Mouse (Mus musculus) erythroblast, embryonic 14.5 days (primary cell): ENCODE measurements around the gene Ooep. TPM values are rescaled to one million over a fixed set of nuclear protein-coding genes. Genes with fewer than 3 reads are reported as not detected.
"Not testable (repeated sequence)": the region's sequence is repeated elsewhere in the genome, so short reads cannot be mapped to it uniquely, and the experiment has no call there.

ENCODE experiments used
- H3K27me3 ChIP-seq: 2 replicates; pipeline ENCODE4 v1.6.1; 2012; ENCODE audit warnings: inconsistent platforms; ENCODE audit not compliant: control insufficient read depth
- H3K36me3 ChIP-seq: 2 replicates; pipeline ENCODE4 v1.6.1; 2012; ENCODE audit warnings: mild to moderate bottlenecking, inconsistent platforms; ENCODE audit not compliant: control insufficient read depth
- H3K4me1 ChIP-seq: 2 replicates; pipeline ENCODE4 v1.6.1; 2012; ENCODE audit warnings: inconsistent platforms; ENCODE audit not compliant: control insufficient read depth
- H3K4me3 ChIP-seq: replicated peaks from 2 replicates; pipeline ENCODE3; 2012; ENCODE audit warnings: moderate library complexity, mild to moderate bottlenecking, inconsistent platforms
- H3K9me3 ChIP-seq: 2 replicates; pipeline ENCODE4 v1.6.1; 2012; ENCODE audit warnings: low read length, inconsistent platforms, mixed read lengths; ENCODE audit not compliant: control insufficient read depth
- GATA1 ChIP-seq: IDR thresholded peaks from 2 replicates; pipeline ENCODE4 v1.6.1; 2012; ENCODE audit warnings: low read length, inconsistent platforms, mixed read lengths
- TAL1 ChIP-seq: IDR thresholded peaks from 3 replicates; pipeline ENCODE4 v1.6.1; 2012; ENCODE audit warnings: low read length, inconsistent platforms, mixed read lengths
- polyA plus RNA-seq: library from polyadenylated mRNA; stranded (reverse); fragments of >175 nt; gene quantifications from 2 replicates; pipeline ENCODE4 v1.2.3, GENCODE M21; 2012

Ooep gene
- polyA plus RNA-seq, 1 experiment, result not detected

GRCm38 (mm10) chr9:78371441-78371840 lies 7.1 kb downstream of the Ooep start:
- TF ChIP-seq GATA1 (no peak), TAL1 (no peak)
- Histone ChIP-seq H3K36me3 (no peaks in the 10 kb centered on the region), H3K4me3 (no peak overlapping the region), H3K9me3 (no peaks in the 10 kb centered on the region), H3K4me1 (no peaks in the 10 kb centered on the region), H3K27me3 (no peaks in the 10 kb centered on the region)

DNA sequence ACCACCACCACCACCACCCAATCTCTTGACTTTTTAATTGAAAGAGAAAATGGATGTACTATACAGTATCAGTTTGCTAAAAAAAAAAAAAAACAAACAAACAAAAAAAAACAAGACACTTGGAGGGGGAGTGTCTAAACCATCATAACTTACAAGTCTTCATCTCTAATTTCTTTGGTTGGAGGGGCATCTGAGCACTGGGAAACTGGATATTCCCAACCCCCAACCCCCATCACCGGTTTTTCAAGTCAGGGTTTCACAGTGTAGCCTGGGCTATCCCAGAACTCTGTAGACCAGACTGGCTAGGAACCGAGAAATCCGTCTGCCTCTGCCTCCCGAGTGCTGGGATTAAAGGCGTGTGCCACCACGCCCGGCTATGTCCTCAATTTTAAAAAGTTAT lies 8.7 kb downstream of the Ooep start:
- no peaks in the 10 kb centered on the region for H3K27me3 ChIP-seq
- H3K36me3 ChIP-seq, result no peaks in the 10 kb centered on the region
- H3K4me1 ChIP-seq, result no peaks in the 10 kb centered on the region; the same call in 1 of the 2 replicates
- TF ChIP-seq GATA1, result no peak
- H3K4me3 ChIP-seq, result no peak overlapping the region
- H3K9me3 ChIP-seq, result no peaks in the 10 kb centered on the region

- H3K4me3 ChIP-seq, result no peak overlapping the region
- H3K9me3 ChIP-seq, result no peaks in the 10 kb centered on the region
- no peaks in the 10 kb centered on the region for H3K27me3 ChIP-seq
- no peaks in the 10 kb centered on the region; the same call in 1 of the 2 replicates for H3K4me1 ChIP-seq
- TF ChIP-seq GATA1, result no peak
- TF ChIP-seq TAL1, result no peak
- no peaks in the 10 kb centered on the region for H3K36me3 ChIP-seq
These were observed 9.2 kb downstream of the Ooep start for GRCm38 (mm10) chr9:78369349-78369748.

DNA sequence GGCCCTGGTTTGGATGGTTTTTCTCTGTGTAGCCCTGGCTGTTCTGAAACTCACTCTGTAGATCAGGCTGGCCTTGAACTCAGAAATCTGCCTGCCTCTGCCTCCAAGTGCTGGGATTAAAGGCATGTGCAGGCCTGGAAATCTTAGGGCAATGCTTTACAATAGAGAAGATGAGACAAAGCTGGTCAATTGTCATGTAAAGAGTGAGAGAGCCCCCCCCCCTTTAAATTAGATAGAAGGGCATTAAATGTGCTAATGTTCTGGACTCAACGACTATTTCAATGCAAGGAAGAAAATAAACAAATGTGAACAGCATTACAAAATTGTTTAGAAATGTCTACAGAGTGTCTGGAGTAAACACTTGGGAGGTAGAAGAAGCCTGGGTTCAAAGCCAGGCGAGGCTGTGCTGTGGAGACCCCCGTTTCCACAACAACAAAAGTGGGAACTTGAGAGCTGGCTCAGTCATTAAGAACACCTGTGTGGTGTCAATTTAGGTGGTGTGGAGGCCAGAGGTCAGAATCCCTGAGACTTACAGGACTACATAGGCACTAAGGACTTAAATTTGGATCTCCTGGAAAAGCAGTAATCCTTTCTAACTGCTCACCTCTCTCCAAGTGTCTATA lies 9.7 kb downstream of the Ooep start:
- no peak for TF ChIP-seq GATA1
- no peak for TF ChIP-seq TAL1
- Histone ChIP-seq H3K9me3 (no peaks in the 10 kb centered on the region), H3K4me3 (no peak overlapping the region)

GRCm38 (mm10) chr9:78367959-78368358 lies 10.6 kb downstream of the Ooep start, which contains the start of gene Dppa5a:
Gene Dppa5a (minus strand): TSS chr9:78368177.
- H3K4me1 ChIP-seq, H3K4me3 ChIP-seq, H3K36me3 ChIP-seq, H3K27me3 ChIP-seq, H3K9me3 ChIP-seq: not testable (repeated sequence)

More for the DNA sequence above, 9.7 kb downstream of the Ooep start:
- no peaks in the 10 kb centered on the region; the same call in 1 of the 2 replicates for H3K4me1 ChIP-seq
- H3K27me3 ChIP-seq, result no peaks in the 10 kb centered on the region
- no peaks in the 10 kb centered on the region for H3K36me3 ChIP-seq

DNA sequence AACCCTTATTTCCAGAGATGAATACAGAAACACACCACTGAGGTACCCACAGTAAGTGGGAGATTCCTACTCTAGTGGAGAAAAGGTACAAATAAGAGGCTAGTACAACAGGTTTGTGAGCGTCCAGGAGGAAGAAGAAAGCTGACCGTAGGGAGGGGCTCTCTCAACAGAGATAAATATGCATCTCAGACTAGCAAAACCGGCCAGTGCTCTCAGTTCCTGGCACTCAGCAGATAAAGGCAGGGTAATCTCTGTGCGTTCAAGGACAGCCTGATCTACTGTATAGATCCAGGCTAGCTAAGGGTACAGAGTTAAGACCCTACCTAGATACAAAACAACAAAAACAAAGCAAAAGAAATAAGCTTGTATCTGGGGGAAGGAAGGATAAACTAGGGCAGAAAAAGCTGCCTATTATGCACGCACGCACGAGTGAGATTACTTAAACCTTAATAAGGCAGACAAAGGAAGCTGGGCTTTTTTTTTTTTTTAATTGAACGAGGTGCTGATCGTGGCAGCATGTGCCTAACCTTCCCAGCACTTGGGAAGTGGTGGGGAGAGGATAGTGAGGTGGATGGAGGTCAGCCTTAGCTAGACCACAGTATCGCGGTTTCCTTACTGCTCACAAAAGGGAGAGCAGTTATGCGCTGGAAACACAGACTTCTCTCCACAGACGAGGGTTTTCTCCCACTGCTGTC lies 12.5 kb downstream of the Ooep start:
- no peaks in the 10 kb centered on the region for H3K27me3 ChIP-seq
- TF ChIP-seq TAL1 (no peak), GATA1 (no peak)
- no peaks in the 10 kb centered on the region for H3K36me3 ChIP-seq
- no peaks in the 10 kb centered on the region for H3K9me3 ChIP-seq
- H3K4me3 ChIP-seq, result no peak overlapping the region
- H3K4me1 ChIP-seq, result no peaks in the 10 kb centered on the region; the same call in 1 of the 2 replicates

DNA sequence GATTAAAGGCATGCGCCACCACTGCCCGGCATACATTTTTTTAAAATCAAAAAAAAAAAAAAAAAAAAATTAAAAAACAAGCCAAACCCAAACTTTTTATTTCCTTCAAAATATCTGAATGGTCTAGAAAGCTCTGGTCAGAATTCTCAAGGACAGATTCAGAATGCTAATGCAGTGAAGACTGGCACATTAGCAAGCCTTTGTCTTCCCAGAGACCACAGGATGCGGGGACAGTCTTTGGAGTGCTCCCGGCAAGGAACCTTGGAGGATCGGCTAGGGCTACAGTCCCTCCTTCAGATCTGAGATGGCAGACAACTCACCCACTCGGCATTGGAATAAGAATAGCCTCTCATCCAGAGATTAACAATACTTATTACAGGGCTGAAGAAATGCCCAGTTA lies 13.8 kb downstream of the Ooep start:
- no peak for TF ChIP-seq TAL1
- TF ChIP-seq GATA1, result no peak
- no peaks in the 10 kb centered on the region; the same call in 1 of the 2 replicates for H3K4me1 ChIP-seq
- H3K36me3 ChIP-seq, result no peaks in the 10 kb centered on the region

DNA sequence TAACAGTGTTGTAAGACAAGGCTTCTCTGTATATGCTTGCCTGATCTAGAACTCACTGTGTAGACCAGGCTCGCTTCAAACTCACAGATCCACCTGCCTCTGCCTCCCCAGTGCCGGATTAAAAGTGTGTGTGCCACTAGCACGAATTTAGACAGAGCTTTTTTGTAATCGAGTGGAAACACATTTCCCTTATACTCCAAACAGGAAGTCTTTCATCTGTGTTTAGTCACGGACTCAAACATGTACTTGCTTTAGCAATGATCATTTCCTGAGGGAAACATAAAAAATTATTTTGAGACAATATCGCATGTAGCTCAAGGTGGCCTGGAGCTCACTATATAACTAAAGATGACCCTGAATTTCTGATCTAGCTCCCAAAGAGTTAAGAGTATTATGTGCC lies 15.2 kb downstream of the Ooep start:
- Histone ChIP-seq H3K4me3 (no peak overlapping the region), H3K9me3 (no peaks in the 10 kb centered on the region), H3K36me3 (no peaks in the 10 kb centered on the region), H3K27me3 (no peaks in the 10 kb centered on the region), H3K4me1 (no peaks in the 10 kb centered on the region; the same call in 1 of the 2 replicates)
- no peak for TF ChIP-seq GATA1
- TF ChIP-seq TAL1, result no peak

More for the DNA sequence above, 13.8 kb downstream of the Ooep start:
- no peaks in the 10 kb centered on the region for H3K27me3 ChIP-seq
- H3K9me3 ChIP-seq, result no peaks in the 10 kb centered on the region
- H3K4me3 ChIP-seq, result no peak overlapping the region

DNA sequence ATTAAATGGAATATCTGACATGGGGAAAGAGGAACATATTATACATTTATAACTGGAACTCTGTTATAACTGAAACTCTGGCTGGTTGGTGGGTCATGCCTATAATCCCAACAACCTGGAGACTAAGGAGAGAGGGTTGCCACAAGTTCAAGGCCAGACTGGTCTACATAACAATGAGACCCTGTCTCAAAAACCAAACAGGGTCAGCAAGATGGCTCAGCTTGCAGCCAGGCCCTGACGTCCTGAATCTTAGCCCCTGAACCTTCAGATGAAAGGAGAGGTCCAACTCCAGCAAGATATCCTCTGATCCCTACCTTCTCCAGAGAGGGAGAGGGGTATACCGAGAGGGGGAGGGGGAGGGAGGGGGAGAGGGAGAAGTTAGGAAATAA lies 18.0 kb downstream of the Ooep start:
- Histone ChIP-seq H3K4me3 (no peak overlapping the region), H3K36me3 (no peaks in the 10 kb centered on the region), H3K9me3 (no peaks in the 10 kb centered on the region), H3K27me3 (no peaks in the 10 kb centered on the region), H3K4me1 (no peaks in the 10 kb centered on the region)
- TF ChIP-seq GATA1, result no peak
- TF ChIP-seq TAL1, result no peak
